Mouse (Mus musculus): ENCODE measurements around the gene Runx1. TPM values are rescaled to one million over a fixed set of nuclear protein-coding genes. Genes with fewer than 3 reads are reported as not detected.

Runx1 gene
- polyA plus RNA-seq, 1 experiment = 38.8 TPM

- H3K4me2 ChIP-seq (ENCODE audit: low read depth) = no peak overlapping the region
- TF ChIP-seq TCF3 (IDR thresholded peaks at IDR 0.05; ENCODE audit: insufficient read length, low read depth) (no peak), SRF (IDR thresholded peaks at IDR 0.05; ENCODE audit: control insufficient read depth, insufficient read length, low read depth) (no peak), MYOD1 (IDR thresholded peaks at IDR 0.05; ENCODE audit: control insufficient read depth in 1 of 3, insufficient read length in 2 of 3, low read depth in 2 of 3) (no peak), POLR2A (IDR thresholded peaks at IDR 0.05; ENCODE audit: insufficient read length, low read depth) (no peak), TCF12 (IDR thresholded peaks at IDR 0.05; ENCODE audit: insufficient read depth, poor library complexity, severe bottlenecking) (no peak), REST (IDR thresholded peaks at IDR 0.05; ENCODE audit: insufficient read depth, insufficient read length) (no peak), POLR2AphosphoS2 (IDR thresholded peaks at IDR 0.05; ENCODE audit: insufficient read length, low read depth) (no peak), USF1 (IDR thresholded peaks at IDR 0.05; ENCODE audit: low read depth) (no peak), MAX (IDR thresholded peaks at IDR 0.05; ENCODE audit: low read depth) (no peak), E2F4 (IDR thresholded peaks at IDR 0.05; ENCODE audit: insufficient read depth) (no peak), MYOG (IDR thresholded peaks at IDR 0.05; ENCODE audit: control insufficient read depth in 1 of 3, insufficient read depth in 1 of 3, insufficient read length in 2 of 3, low read depth in 2 of 3) (no peak)
- no peak overlapping the region for H3ac ChIP-seq (ENCODE audit: control insufficient read depth, insufficient read length)
- no peaks in the 10 kb centered on the region for H3K27me3 ChIP-seq (ENCODE audit: control insufficient read depth, insufficient read depth, insufficient read length)
- H3K36me3 ChIP-seq (ENCODE audit: control insufficient read depth, insufficient read depth) = no peaks in the 10 kb centered on the region
- no peaks in the 10 kb centered on the region for H3K79me2 ChIP-seq (ENCODE audit: control insufficient read depth, insufficient read depth)
- no peak overlapping the region for H3K4me3 ChIP-seq
These were observed 238.1 kb downstream of the Runx1 start for GRCm38 (mm10) chr16:92587836-92588235.

GRCm38 (mm10) chr16:92581767-92582166 lies 244.2 kb downstream of the Runx1 start:
- no peaks in the 10 kb centered on the region for H3K27me3 ChIP-seq (ENCODE audit: control insufficient read depth, insufficient read depth, insufficient read length)
- TF ChIP-seq CEBPB (IDR thresholded peaks at IDR 0.05; ENCODE audit: insufficient read depth, poor library complexity, severe bottlenecking) (no peak), POLR2AphosphoS2 (IDR thresholded peaks at IDR 0.05; ENCODE audit: insufficient read length, low read depth) (no peak), POLR2A (IDR thresholded peaks at IDR 0.05; ENCODE audit: insufficient read length, low read depth) (no peak), REST (IDR thresholded peaks at IDR 0.05; ENCODE audit: insufficient read depth, insufficient read length) (no peak), E2F4 (IDR thresholded peaks at IDR 0.05; ENCODE audit: insufficient read depth) (no peak), TCF12 (IDR thresholded peaks at IDR 0.05; ENCODE audit: insufficient read depth, poor library complexity, severe bottlenecking) (no peak), MYOD1 (IDR thresholded peaks at IDR 0.05; ENCODE audit: control insufficient read depth in 1 of 3, insufficient read length in 2 of 3, low read depth in 2 of 3) (no peak), TCF3 (IDR thresholded peaks at IDR 0.05; ENCODE audit: insufficient read length, low read depth) (no peak), MYOG (IDR thresholded peaks at IDR 0.05; ENCODE audit: control insufficient read depth in 1 of 3, insufficient read depth in 1 of 3, insufficient read length in 2 of 3, low read depth in 2 of 3) (no peak), MAX (IDR thresholded peaks at IDR 0.05; ENCODE audit: low read depth) (no peak), SRF (IDR thresholded peaks at IDR 0.05; ENCODE audit: control insufficient read depth, insufficient read length, low read depth) (no peak), USF1 (IDR thresholded peaks at IDR 0.05; ENCODE audit: low read depth) (no peak)
- peak overlapping the region; percentile 74 for H3K4me2 ChIP-seq (ENCODE audit: low read depth)
- H3K36me3 ChIP-seq (ENCODE audit: control insufficient read depth, insufficient read depth) = no peaks in the 10 kb centered on the region
- no peak overlapping the region for H3K4me3 ChIP-seq
- no peak overlapping the region for H3ac ChIP-seq (ENCODE audit: control insufficient read depth, insufficient read length)
- H3K79me2 ChIP-seq (ENCODE audit: control insufficient read depth, insufficient read depth) = no peaks in the 10 kb centered on the region

- Histone ChIP-seq H3K27me3 (ENCODE audit: control insufficient read depth, insufficient read depth, insufficient read length) (no peaks in the 10 kb centered on the region), H3K4me3 (no peak overlapping the region), H3K79me2 (ENCODE audit: control insufficient read depth, insufficient read depth) (no peaks in the 10 kb centered on the region), H3K36me3 (ENCODE audit: control insufficient read depth, insufficient read depth) (no peaks in the 10 kb centered on the region), H3ac (ENCODE audit: control insufficient read depth, insufficient read length) (no peak overlapping the region), H3K4me2 (ENCODE audit: low read depth) (no peak overlapping the region)
- TF ChIP-seq MYOD1 (IDR thresholded peaks at IDR 0.05; ENCODE audit: control insufficient read depth in 1 of 3, insufficient read length in 2 of 3, low read depth in 2 of 3) = no peak
- no peak for TF ChIP-seq CEBPB (IDR thresholded peaks at IDR 0.05; ENCODE audit: insufficient read depth, poor library complexity, severe bottlenecking)
- TF ChIP-seq MAX (IDR thresholded peaks at IDR 0.05; ENCODE audit: low read depth) = no peak
- TF ChIP-seq USF1 (IDR thresholded peaks at IDR 0.05; ENCODE audit: low read depth) = no peak
- no peak for TF ChIP-seq REST (IDR thresholded peaks at IDR 0.05; ENCODE audit: insufficient read depth, insufficient read length)
- TF ChIP-seq E2F4 (IDR thresholded peaks at IDR 0.05; ENCODE audit: insufficient read depth) = no peak
- TF ChIP-seq TCF12 (IDR thresholded peaks at IDR 0.05; ENCODE audit: insufficient read depth, poor library complexity, severe bottlenecking) = no peak
- TF ChIP-seq POLR2AphosphoS2 (IDR thresholded peaks at IDR 0.05; ENCODE audit: insufficient read length, low read depth) = no peak
- no peak for TF ChIP-seq TCF3 (IDR thresholded peaks at IDR 0.05; ENCODE audit: insufficient read length, low read depth)
- no peak for TF ChIP-seq MYOG (IDR thresholded peaks at IDR 0.05; ENCODE audit: control insufficient read depth in 1 of 3, insufficient read depth in 1 of 3, insufficient read length in 2 of 3, low read depth in 2 of 3)
These were observed 245.0 kb downstream of the Runx1 start for GRCm38 (mm10) chr16:92580981-92581380.

GRCm38 (mm10) chr16:92578915-92579653 lies 246.9 kb downstream of the Runx1 start:
- H3K4me3 ChIP-seq = no peak overlapping the region
- H3ac ChIP-seq (ENCODE audit: control insufficient read depth, insufficient read length) = no peak overlapping the region
- H3K4me2 ChIP-seq (ENCODE audit: low read depth) = no peak overlapping the region
- TF ChIP-seq MYOD1 (IDR thresholded peaks at IDR 0.05; ENCODE audit: control insufficient read depth in 1 of 3, insufficient read length in 2 of 3, low read depth in 2 of 3) (no peak), USF1 (IDR thresholded peaks at IDR 0.05; ENCODE audit: low read depth) (no peak), REST (IDR thresholded peaks at IDR 0.05; ENCODE audit: insufficient read depth, insufficient read length) (no peak), SRF (IDR thresholded peaks at IDR 0.05; ENCODE audit: control insufficient read depth, insufficient read length, low read depth) (no peak), MAX (IDR thresholded peaks at IDR 0.05; ENCODE audit: low read depth) (no peak), CEBPB (IDR thresholded peaks at IDR 0.05; ENCODE audit: insufficient read depth, poor library complexity, severe bottlenecking) (no peak), TCF3 (IDR thresholded peaks at IDR 0.05; ENCODE audit: insufficient read length, low read depth) (no peak), MYOG (IDR thresholded peaks at IDR 0.05; ENCODE audit: control insufficient read depth in 1 of 3, insufficient read depth in 1 of 3, insufficient read length in 2 of 3, low read depth in 2 of 3) (no peak), POLR2AphosphoS2 (IDR thresholded peaks at IDR 0.05; ENCODE audit: insufficient read length, low read depth) (no peak), E2F4 (IDR thresholded peaks at IDR 0.05; ENCODE audit: insufficient read depth) (no peak), TCF12 (IDR thresholded peaks at IDR 0.05; ENCODE audit: insufficient read depth, poor library complexity, severe bottlenecking) (no peak), POLR2A (IDR thresholded peaks at IDR 0.05; ENCODE audit: insufficient read length, low read depth) (no peak)
- H3K36me3 ChIP-seq (ENCODE audit: control insufficient read depth, insufficient read depth) = no peaks in the 10 kb centered on the region
- no peaks in the 10 kb centered on the region for H3K27me3 ChIP-seq (ENCODE audit: control insufficient read depth, insufficient read depth, insufficient read length)
- no peaks in the 10 kb centered on the region for H3K79me2 ChIP-seq (ENCODE audit: control insufficient read depth, insufficient read depth)

Data from myocyte (in vitro differentiated cells).